Mouse (Mus musculus) spleen, adult 2 months (tissue): ENCODE data around the gene Eif2b4. TPM values are rescaled to one million over a fixed set of nuclear protein-coding genes. Genes with fewer than 3 reads are reported as not detected.

Source experiments
- DNase-seq, 2 experiments: peaks; one replicate each; pipeline versions ENCODE4 v3.0.0 to v3.0.0-alpha.2; 2012 to 2021; ENCODE audit warnings: low spot score in 2 of 2, low read depth in 1 of 2
- H3K27ac ChIP-seq: fragments of 200-500 bp; 2 replicates; pipeline ENCODE4 v1.5.1; 2012; ENCODE audit warnings: low read length, inconsistent platforms; ENCODE audit not compliant: insufficient read depth
- H3K27me3 ChIP-seq: fragments of 200-500 bp; 2 replicates; pipeline ENCODE4 v1.6.1; 2012; ENCODE audit warnings: mild to moderate bottlenecking, moderate library complexity, low read length, inconsistent platforms; ENCODE audit not compliant: control insufficient read depth, insufficient read depth
- H3K36me3 ChIP-seq: fragments of 200-500 bp; 2 replicates; pipeline ENCODE4 v1.6.1; 2012; ENCODE audit warnings: mild to moderate bottlenecking, low read length, inconsistent platforms; ENCODE audit not compliant: control insufficient read depth, insufficient read depth
- H3K4me1 ChIP-seq: fragments of 200-500 bp; 2 replicates; pipeline ENCODE4 v1.6.1; 2011; ENCODE audit warnings: inconsistent platforms; ENCODE audit not compliant: control insufficient read depth, insufficient read depth, insufficient read length
- H3K4me3 ChIP-seq: fragments of 200-500 bp; 2 replicates; pipeline ENCODE4 v1.5.1; 2011; ENCODE audit warnings: mild to moderate bottlenecking, inconsistent platforms; ENCODE audit not compliant: insufficient read depth, insufficient read length; ENCODE audit errors: extremely low read depth
- CTCF ChIP-seq: fragments of 200-500 bp; IDR thresholded peaks from 2 replicates; pipeline ENCODE4 v1.5.1; 2011; ENCODE audit warnings: mild to moderate bottlenecking, inconsistent platforms; ENCODE audit not compliant: insufficient read depth, insufficient read length, insufficient replicate concordance; ENCODE audit errors: extremely low read depth
- POLR2A ChIP-seq: fragments of 200-500 bp; IDR thresholded peaks from 2 replicates; pipeline ENCODE4 v1.6.1; 2011; ENCODE audit warnings: low read depth, low read length, inconsistent platforms
- WGBS: fragments of 180-500 bp; shearing (Covaris S2); methylation state at CpG from one replicate; pipeline ENCODE4 v1.1.7; 2018; 5-methylcytosine and 5-hydroxymethylcytosine counted together
- polyA plus RNA-seq: library from polyadenylated mRNA; depleted of rRNA; stranded (reverse); fragments of >200 nt; gene quantifications from 2 replicates; pipeline ENCODE4 v1.2.3, GENCODE M21; 2012; rRNA removed

Eif2b4 gene
- polyA plus RNA-seq: 31.9 and 40.4 TPM in 2 replicates

DNA sequence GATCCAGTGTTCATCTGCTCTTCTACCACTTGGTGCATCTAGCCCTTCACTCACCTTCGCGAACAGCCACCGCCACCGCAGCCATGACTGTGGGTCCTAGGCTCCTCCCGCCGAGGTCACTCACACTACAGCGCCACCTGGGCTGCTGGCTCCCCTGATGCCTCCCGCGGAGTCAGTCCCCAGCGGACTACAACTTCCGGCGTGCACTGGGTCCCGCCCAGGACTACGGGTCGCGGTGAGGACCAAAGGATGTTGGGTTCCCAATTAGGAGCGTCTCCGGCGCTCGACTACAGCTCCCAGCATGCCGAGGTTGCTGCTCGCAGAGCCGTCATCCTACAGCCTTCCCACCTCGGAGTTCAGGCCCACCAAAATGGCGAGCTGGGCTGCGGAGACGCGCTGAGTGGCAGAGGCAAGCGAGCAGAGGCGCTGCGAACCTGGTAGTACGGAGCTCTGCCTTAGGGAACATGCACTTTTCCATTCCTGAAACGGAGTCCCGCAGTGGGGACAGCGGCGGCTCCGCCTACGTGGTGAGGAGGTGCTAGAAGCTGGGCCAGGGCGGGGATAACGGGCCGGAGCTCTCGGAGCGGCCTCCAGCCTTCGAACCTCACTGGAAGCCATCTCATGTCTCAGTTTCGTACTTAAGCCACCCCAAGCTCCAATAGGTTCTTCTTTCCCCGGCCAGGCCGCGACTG is at the start of gene Eif2b4, which contains the start of gene Snx17:
Gene Eif2b4 (minus strand): TSS at position 492 of the 692 bp plus-strand sequence.
Gene Snx17 (plus strand): TSS at position 289 of the 692 bp plus-strand sequence.
- WGBS: under 1% methylated on average over 48 of the region's 48 CpGs
- Histone ChIP-seq H3K4me3 (peak within 1 kb of the TSS; percentile 93), H3K4me1 (peaks cover 7% of the 10 kb centered on the region; the same call in 1 of the 2 replicates), H3K36me3 (peaks cover 47% of the 10 kb centered on the region), H3K27me3 (no peaks in the 10 kb centered on the region), H3K27ac (peak within 1 kb of the TSS; percentile 88)
- peak; percentile 98 to 100 for DNase-seq
- TF ChIP-seq POLR2A (peak; percentile 80), CTCF (peak; percentile 59; the same call in 1 of the 2 replicates)

DNA sequence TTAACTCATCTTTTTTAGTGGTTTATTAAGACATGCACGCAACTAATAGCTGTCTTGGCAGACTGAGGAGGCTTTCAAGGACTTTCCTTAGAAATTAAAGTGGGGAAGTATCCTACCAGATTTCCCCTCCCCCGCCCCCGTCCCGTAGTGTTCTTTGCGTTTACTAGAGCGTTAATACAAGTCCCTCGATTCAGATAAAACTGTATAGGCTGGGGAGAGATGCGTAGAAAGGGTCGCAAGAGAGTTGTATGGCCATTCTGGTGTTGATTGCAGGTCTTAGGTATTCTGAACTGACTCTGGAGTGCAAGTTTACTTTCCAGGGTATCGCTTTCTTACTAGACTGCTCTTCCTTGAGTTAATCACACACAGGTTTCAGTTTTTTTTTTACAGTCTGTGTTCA is 49.0 kb upstream of the Eif2b4 start:
- 24% methylated on average over 10 of the region's 10 CpGs for WGBS
- Histone ChIP-seq H3K4me3 (peak overlapping the region; percentile 88; the same call in 1 of the 2 replicates), H3K27me3 (no peaks in the 10 kb centered on the region), H3K4me1 (0 out of 2 replicates have a peak, but pooled peaks cover 2% of the 10 kb centered on the region), H3K36me3 (peaks cover 24% of the 10 kb centered on the region), H3K27ac (no peak overlapping the region)
- DNase-seq: no peak
- TF ChIP-seq POLR2A (no peak), CTCF (no peak)

DNA sequence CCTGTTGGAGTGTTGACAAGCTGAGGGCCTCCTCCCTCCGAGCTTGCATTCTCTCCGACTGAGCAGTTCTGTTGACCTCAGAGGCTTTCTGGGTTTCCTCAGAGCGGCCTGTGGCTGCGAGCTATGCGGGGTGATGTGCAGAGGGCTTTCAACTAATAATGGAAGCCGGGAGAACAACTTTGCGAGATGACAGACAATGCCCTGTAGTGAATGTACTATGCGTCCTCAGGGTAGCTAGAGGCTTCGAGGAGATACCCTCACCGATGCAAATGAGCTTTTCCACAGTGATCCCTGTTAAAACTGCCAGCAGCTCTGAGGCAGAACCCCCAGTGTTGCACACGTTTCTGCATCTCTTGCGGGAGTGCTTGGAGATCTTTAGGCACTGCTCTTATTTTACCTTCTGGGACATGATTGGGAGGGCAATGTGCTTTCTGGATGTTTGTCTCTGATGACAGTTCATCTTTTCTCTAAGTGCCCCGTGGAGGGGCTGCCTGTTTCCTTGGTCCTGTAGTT is 48.3 kb upstream of the Eif2b4 start:
- WGBS: under 1% methylated on average over 13 of the region's 13 CpGs
- TF ChIP-seq POLR2A: no peak
- TF ChIP-seq CTCF: no peak
- no peaks in the 10 kb centered on the region for H3K27me3 ChIP-seq
- H3K4me1 ChIP-seq: 0 out of 2 replicates have a peak, but pooled peaks cover 2% of the 10 kb centered on the region
- H3K4me3 ChIP-seq: peak overlapping the region; percentile 88
- DNase-seq: no peak
- peaks cover 19% of the 10 kb centered on the region for H3K36me3 ChIP-seq
- peak overlapping the region; percentile 54 for H3K27ac ChIP-seq

DNA sequence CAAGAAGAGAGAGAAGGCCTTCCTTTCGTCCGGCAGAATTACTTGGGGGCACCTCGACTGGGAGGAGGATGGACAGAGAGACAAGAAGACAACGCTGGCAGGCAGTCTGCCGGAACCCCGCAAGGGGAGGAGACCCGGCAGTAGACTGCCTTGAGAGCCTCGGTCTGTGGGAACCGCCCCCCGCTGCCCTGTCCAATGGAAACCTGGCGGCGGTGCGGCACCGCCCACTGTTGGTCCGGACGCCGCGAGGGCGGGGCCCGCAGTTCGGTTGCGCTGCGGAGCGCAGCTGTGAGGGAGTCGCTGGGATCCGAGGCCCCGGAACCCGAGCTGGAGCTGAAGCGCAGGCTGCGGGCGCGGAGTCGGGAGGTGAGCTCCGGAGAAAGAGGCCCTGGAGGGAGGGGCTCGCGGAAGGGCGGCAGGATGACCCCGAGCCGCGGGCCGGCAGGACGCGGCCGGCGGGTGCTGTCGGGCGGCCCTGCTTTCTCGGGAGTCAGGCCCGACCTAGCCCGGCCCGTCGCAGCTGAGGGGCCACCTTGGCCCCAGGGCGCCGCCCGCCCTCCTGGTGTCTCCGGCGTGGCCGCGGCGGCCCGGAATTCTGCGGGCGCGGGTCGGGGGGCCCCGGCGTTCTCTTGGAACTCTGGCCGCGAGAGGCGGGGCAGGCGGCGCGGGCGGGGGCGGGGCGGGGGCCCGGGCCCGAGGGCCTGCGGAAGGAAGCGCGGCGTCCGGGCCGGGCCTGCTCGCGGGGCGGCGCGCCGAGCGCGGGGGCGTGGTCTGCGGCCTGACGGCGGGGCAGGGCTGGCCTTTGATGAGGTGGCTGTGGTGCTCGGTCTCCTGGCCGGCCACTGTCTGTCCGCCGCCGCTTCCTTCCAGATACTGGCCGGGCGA is 47.6 kb upstream of the Eif2b4 start, which contains the start of the genes Nrbp1 and Gm9970:
Gene Nrbp1 (plus strand): TSS at position 228 of the 885 bp plus-strand sequence.
Gene Gm9970 (minus strand): TSS at position 596 of the 885 bp plus-strand sequence.
- Histone ChIP-seq H3K4me1 (0 out of 2 replicates have a peak, but pooled peaks cover 2% of the 10 kb centered on the region), H3K4me3 (peak within 1 kb of the TSS; percentile 90), H3K36me3 (peaks cover 15% of the 10 kb centered on the region), H3K27me3 (no peaks in the 10 kb centered on the region), H3K27ac (peak within 1 kb of the TSS; percentile 95)
- under 1% methylated on average over 93 of the region's 103 CpGs for WGBS
- peak; percentile 88 to 95 for DNase-seq
- TF ChIP-seq POLR2A: peak; percentile 87
- TF ChIP-seq CTCF: no peak

DNA sequence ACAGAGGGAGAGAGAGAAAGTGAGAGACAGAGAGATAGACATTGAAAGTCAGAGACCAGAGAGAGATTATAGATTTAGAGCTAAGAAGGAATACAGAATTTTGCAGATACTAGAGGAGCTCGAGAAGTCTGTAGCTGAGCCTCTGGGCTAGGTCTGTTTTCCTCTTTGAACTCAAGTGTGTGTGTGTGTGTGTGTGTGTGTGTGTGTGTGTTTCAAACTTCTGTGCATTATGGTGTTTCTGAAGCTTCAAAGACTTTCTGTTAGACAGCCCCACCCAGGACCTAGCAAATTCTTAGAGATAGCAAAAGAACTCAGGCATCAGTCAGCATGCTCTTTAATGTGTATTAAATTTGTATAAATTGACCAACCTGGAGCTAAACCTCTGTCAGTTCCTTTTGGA is 33.4 kb upstream of the Eif2b4 start:
- H3K27me3 ChIP-seq: no peaks in the 10 kb centered on the region
- H3K4me3 ChIP-seq: no peak overlapping the region
- H3K36me3 ChIP-seq: no peaks in the 10 kb centered on the region
- WGBS: 58% methylated on average over 1 of the region's 1 CpGs
- no peak for DNase-seq
- H3K4me1 ChIP-seq: no peaks in the 10 kb centered on the region; the same call in 1 of the 2 replicates
- TF ChIP-seq POLR2A: no peak
- TF ChIP-seq CTCF: no peak
- no peak overlapping the region; the same call in 1 of the 2 replicates for H3K27ac ChIP-seq

DNA sequence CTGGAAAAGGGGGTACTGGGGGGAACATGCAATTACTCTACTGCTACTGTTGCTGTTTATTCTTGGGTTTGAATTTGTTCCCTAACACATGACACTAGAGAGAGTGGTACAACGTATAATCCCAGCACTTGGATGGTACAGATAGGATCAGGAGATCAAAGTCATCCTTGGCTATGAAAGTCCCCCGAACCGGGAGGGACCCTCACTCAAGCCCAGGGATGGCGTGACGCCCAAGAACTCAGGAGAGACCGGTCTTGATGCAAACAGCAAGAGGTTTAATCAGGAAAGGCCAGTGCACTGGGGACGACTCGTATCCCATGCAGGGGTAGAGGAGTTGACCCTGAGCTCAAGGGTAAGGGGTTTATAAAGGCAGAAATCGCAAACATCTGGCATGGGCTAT is 29.5 kb upstream of the Eif2b4 start:
- Histone ChIP-seq H3K4me3 (no peak overlapping the region), H3K27me3 (no peaks in the 10 kb centered on the region), H3K27ac (no peak overlapping the region), H3K4me1 (peaks cover 5% of the 10 kb centered on the region; the same call in 1 of the 2 replicates), H3K36me3 (no peaks in the 10 kb centered on the region)
- whole genome bisulfite sequencing: 93% methylated on average over 9 of the region's 9 CpGs
- TF ChIP-seq CTCF: no peak
- TF ChIP-seq POLR2A: no peak
- DNase-seq: no peak
